Mouse (Mus musculus) midbrain, embryonic 16.5 days (tissue): ENCODE measurements around the gene Sulf2. TPM values are rescaled to one million over a fixed set of nuclear protein-coding genes. Genes with fewer than 3 reads are reported as not detected.

ENCODE experiments used
- ATAC-seq: fragments of 200-750 bp; cut with Nextera tagmentation; 2 replicates; pipeline ENCODE4 v1.8.0; 2017; ENCODE audit warnings: moderate TSS enrichment
- H3K27ac ChIP-seq: fragments of 300-500 bp; sonication (generic); 2 replicates; pipeline ENCODE4 v1.5.1; 2014; ENCODE audit warnings: mild to moderate bottlenecking, low read length, mixed read lengths
- H3K27me3 ChIP-seq: fragments of 300-500 bp; sonication (generic); 2 replicates; pipeline ENCODE4 v1.6.1; 2014; ENCODE audit warnings: low read depth, low read length, mixed read lengths; ENCODE audit not compliant: control insufficient read depth, insufficient read depth
- H3K36me3 ChIP-seq: fragments of 300-500 bp; sonication (generic); 2 replicates; pipeline ENCODE4 v1.6.1; 2014; ENCODE audit warnings: mild to moderate bottlenecking, low read length, moderate library complexity, mixed read lengths; ENCODE audit not compliant: control insufficient read depth, insufficient read depth
- H3K4me1 ChIP-seq: fragments of 300-500 bp; sonication (generic); 2 replicates; pipeline ENCODE4 v1.6.1; 2014; ENCODE audit warnings: mild to moderate bottlenecking, low read length, mixed read lengths; ENCODE audit not compliant: control insufficient read depth, insufficient read depth
- H3K4me2 ChIP-seq: fragments of 300-500 bp; sonication (generic); 2 replicates; pipeline ENCODE4 v1.6.1; 2014; ENCODE audit warnings: mild to moderate bottlenecking, low read length, mixed read lengths
- H3K4me3 ChIP-seq: fragments of 300-500 bp; sonication (generic); 2 replicates; pipeline ENCODE4 v1.5.1; 2014; ENCODE audit warnings: low read depth, mild to moderate bottlenecking, low read length, moderate library complexity, mixed read lengths
- H3K9ac ChIP-seq: fragments of 300-500 bp; sonication (generic); 2 replicates; pipeline ENCODE4 v1.6.1; 2014; ENCODE audit warnings: low read depth, low read length, mixed read lengths
- H3K9me3 ChIP-seq: fragments of 300-500 bp; sonication (generic); replicated peaks from 2 replicates; pipeline ENCODE4 v1.6.1; 2014; ENCODE audit warnings: mild to moderate bottlenecking, low read length, mixed read lengths; ENCODE audit not compliant: control insufficient read depth, poor library complexity, severe bottlenecking
- WGBS: fragments of 180-500 bp; shearing (Covaris S2); extraction: QIAGEN DNeasy Blood & Tissue Kit; methylation state at CpG from one replicate; pipeline ENCODE4 v1.1.7; 2014; 5-methylcytosine and 5-hydroxymethylcytosine counted together
- polyA plus RNA-seq: library from polyadenylated mRNA; unstranded; fragments of >200 nt; fragmentation: Nextera tagmentation; extraction: Ambion mirVana; gene quantifications from 2 replicates; pipeline ENCODE4 v1.2.1, GENCODE M21; 2015

Gene Sulf2
- polyA plus RNA-seq, 1 experiment from 2014 or later, result 88.1 TPM

DNA sequence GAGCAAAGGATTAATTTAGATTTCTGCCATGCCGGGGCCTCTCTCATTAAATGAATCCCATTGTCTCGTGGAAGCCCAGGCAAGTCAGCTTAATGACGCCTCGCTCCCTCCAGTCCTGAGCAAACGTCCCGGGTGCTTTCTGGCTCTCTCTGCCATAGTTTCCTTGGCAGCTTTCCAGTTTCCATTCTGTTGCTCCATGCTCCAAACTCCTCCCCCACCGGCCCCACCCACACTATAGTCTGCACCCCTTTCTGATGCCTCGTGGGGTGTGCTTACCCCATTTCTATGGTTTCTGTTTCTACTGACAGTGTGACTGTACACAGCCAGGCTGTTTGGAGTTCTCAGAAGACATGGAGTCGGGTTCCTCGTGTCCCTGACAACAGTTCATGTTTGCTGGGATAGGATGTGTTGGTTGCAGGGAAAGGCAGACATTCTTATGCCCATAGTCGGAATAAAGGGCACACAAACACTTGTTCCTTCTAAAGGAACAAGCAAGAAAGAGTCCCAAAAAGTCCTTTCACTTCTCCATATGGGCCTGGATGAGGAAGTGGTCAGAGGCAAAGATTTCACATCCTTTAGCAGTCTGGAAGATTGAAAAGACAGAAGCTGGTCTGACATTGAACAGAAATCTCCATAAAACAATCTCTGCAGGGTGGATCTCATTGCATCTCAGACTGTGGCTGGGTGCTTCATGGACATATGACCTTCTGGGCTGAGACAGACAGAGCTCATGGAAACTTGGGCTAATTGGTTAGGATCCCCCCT lies 25.5 kb upstream of the Sulf2 start:
- 0 out of 2 replicates have a peak, but pooled peaks have one; percentile 40 for ATAC-seq
- H3K4me1 ChIP-seq, result peaks cover 9% of the 10 kb centered on the region
- H3K36me3 ChIP-seq, result no peaks in the 10 kb centered on the region
- no peak overlapping the region for H3K4me3 ChIP-seq
- no peaks in the 10 kb centered on the region; the same call in 1 of the 2 replicates for H3K27me3 ChIP-seq
- H3K9me3 ChIP-seq, result no peaks in the 10 kb centered on the region
- H3K9ac ChIP-seq, result no peak overlapping the region
- no peak overlapping the region for H3K4me2 ChIP-seq
- H3K27ac ChIP-seq, result 0 out of 2 replicates have a peak overlapping the region, but pooled peaks have one; percentile 12
- 19% methylated on average over 11 of the region's 11 CpGs for WGBS

DNA sequence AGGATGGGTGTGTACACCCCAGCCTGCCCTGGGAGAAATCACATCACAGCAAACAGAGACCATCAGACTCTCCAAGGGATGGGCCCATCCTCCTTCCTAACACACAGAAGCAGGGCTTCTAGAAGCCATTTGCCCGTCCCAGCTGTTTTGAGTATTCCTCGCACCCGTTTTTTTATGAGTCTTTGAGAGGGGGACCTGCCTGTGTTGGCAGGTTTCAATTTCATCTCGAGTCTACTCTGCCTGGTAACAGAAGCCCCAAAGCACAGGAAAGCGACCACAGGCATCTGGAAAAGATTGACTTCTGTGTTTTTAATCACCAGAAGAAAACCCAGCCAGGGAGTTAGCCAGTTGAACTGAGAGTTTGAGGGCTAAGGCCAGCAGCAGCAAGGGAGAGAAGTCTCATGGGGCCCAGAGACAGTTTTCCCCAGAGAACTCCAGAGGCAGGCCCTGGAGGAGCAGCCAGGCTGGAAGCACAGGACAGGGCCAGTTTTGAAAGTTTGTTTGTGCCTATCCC lies 24.7 kb upstream of the Sulf2 start:
- WGBS, result 30% methylated on average over 5 of the region's 5 CpGs
- H3K27ac ChIP-seq, result peak overlapping the region; percentile 23
- H3K9ac ChIP-seq, result no peak overlapping the region
- H3K36me3 ChIP-seq, result no peaks in the 10 kb centered on the region
- no peaks in the 10 kb centered on the region; the same call in 1 of the 2 replicates for H3K27me3 ChIP-seq
- H3K9me3 ChIP-seq, result no peaks in the 10 kb centered on the region
- H3K4me2 ChIP-seq, result no peak overlapping the region
- no peak for ATAC-seq
- H3K4me3 ChIP-seq, result no peak overlapping the region
- H3K4me1 ChIP-seq, result peaks cover 12% of the 10 kb centered on the region

DNA sequence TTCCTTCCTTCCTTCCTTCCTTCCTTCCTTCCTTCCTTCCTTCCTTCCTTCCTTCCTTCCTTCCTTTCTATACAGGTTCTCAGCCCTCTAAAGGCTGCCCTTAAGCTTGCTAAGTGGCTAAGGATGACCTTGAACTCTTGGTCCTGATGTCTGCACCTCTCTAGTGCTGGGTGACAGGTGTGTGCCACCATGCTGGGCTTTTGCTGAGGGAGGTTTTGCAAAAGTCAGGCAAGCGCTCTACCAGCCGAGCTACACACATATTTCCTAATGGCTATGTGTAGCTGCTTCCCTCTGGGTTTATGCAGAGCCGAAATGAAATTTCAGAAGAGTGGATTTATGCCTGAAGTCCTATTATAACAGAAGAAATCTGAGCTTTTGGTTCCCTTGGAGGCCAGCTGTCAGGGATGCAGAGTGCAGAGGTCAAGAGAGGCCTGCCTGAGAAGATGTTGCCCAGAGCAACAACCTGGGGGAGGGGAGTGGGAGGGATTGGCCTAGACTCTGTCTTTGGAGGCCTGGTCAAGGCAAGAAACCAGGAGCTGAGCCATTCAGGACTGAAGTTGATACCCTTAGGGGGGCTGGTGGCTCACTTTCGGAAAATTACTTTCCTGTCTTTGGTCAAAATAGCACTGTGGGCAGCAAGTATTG lies 24.1 kb upstream of the Sulf2 start:
- H3K9ac ChIP-seq, result 0 out of 2 replicates have a peak overlapping the region, but pooled peaks have one; percentile 15
- no peak overlapping the region for H3K4me3 ChIP-seq
- WGBS, result 45% methylated on average over 4 of the region's 4 CpGs

DNA sequence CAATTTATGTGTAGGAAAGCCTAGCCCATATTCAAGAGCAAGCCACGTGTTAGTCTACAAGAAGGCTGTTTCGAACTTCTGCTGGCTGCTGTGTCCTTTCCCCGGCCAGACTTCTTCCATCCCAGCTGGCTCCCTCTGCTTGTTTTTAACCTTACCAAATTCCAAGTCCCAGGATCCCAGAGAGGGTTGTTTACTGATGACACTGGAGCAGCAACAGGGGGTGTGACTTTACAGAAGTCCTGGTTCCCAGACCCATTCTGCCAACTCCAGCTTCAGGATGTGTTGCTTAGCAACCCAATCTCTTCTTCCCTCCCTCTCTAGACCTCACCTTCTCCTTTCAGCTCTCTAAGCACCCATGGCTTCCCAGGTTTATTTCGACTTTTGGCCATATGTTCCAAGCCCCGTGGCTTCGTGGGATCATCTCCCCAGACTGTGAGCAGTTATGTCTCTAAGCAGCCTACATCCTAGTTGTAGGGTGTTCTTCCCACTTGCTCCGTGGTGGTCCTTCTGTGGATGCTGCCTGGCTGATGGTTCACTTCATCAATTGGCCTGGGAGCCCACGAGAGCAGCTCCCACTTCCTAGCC lies 20.2 kb upstream of the Sulf2 start:
- no peak overlapping the region for H3K4me2 ChIP-seq

More for the DNA sequence above, 24.1 kb upstream of the Sulf2 start:
- Histone ChIP-seq H3K36me3 (no peaks in the 10 kb centered on the region), H3K27me3 (no peaks in the 10 kb centered on the region; the same call in 1 of the 2 replicates), H3K27ac (peak overlapping the region; percentile 23), H3K9me3 (no peaks in the 10 kb centered on the region), H3K4me2 (no peak overlapping the region), H3K4me1 (peaks cover 12% of the 10 kb centered on the region)
- ATAC-seq, result no peak

DNA sequence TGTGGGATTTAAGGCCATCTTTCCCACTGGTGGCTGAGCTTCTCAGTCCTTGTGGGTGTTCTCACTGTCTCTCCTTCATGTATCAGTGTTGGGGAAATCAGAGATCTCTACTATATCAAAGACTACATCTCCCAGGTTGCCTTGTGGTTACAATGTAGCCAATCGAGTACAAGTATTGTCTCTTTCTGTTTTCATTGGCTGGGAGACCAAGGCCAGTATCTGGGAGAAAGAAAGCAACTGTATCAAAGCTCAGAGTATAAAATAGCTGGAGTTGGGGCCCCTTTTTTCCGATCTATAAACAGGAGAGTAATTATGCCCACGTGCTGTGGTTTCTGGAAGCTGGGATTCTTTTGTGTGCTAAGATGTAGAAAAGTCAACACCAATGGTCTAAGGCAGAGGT lies 19.7 kb upstream of the Sulf2 start:
- peaks cover 3% of the 10 kb centered on the region for H3K27me3 ChIP-seq
- H3K4me3 ChIP-seq, result no peak overlapping the region
- H3K4me2 ChIP-seq, result no peak overlapping the region
- peak overlapping the region; percentile 40; the same call in 1 of the 2 replicates for H3K27ac ChIP-seq
- no peak overlapping the region for H3K9ac ChIP-seq
- no peaks in the 10 kb centered on the region for H3K36me3 ChIP-seq
- no peaks in the 10 kb centered on the region for H3K9me3 ChIP-seq
- WGBS, result 16% methylated on average over 3 of the region's 3 CpGs
- ATAC-seq, result peak; percentile 68; the same call in 1 of the 2 replicates
- H3K4me1 ChIP-seq, result peaks cover 9% of the 10 kb centered on the region

More for the DNA sequence above, 20.2 kb upstream of the Sulf2 start:
- Histone ChIP-seq H3K9me3 (no peaks in the 10 kb centered on the region), H3K4me3 (no peak overlapping the region), H3K4me1 (peaks cover 12% of the 10 kb centered on the region), H3K9ac (no peak overlapping the region), H3K27ac (peak overlapping the region; percentile 40; the same call in 1 of the 2 replicates), H3K27me3 (peaks cover 3% of the 10 kb centered on the region), H3K36me3 (no peaks in the 10 kb centered on the region)
- ATAC-seq, result no peak
- WGBS, result 60% methylated on average over 8 of the region's 8 CpGs

DNA sequence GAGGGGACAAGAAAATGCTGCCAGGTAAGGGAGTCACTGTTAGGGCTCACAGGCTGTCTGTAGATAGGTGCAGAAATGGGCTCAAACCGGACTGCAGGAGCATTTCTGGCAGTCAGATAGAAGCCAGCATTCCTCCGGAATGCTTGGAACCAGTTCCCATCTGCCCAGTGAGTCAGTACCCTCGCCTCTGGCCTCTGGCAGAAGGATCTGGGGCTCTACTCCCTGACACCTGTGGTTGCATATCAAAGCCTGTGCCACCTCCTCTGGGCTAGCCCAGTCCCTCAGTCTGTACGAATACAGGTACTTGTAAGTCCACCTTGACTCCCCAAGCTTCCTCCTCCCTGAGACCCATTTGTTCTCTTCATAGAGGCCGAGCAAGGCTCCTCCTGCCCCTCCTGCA lies 17.7 kb upstream of the Sulf2 start:
- no peak overlapping the region for H3K4me3 ChIP-seq
- no peaks in the 10 kb centered on the region for H3K9me3 ChIP-seq
- no peak overlapping the region for H3K4me2 ChIP-seq
- WGBS, result 78% methylated on average over 5 of the region's 5 CpGs
- ATAC-seq, result no peak
- no peak overlapping the region for H3K27ac ChIP-seq
- peaks cover 3% of the 10 kb centered on the region for H3K27me3 ChIP-seq
- peaks cover 7% of the 10 kb centered on the region for H3K4me1 ChIP-seq
- H3K9ac ChIP-seq, result no peak overlapping the region
- no peaks in the 10 kb centered on the region for H3K36me3 ChIP-seq

DNA sequence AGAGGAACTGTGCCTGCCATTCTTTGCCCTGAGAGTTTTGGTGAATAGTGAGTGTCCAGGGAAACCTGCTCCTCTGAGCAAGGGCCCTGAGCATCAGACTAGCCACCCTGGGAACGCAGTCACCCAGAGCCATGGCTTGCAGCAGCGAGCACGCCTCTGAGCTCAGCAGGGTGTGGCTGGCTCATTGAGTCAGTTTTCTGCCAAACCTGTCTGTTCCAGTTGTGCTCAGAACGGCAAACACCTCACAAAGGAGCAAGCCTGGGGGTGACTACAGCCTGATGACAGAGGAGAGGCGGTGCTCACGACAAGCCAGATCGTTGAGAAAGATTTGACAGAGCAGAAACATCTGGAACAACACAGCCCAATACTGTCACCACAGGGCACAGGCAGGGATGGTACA lies 14.7 kb upstream of the Sulf2 start:
- no peaks in the 10 kb centered on the region for H3K9me3 ChIP-seq
- H3K27ac ChIP-seq, result no peak overlapping the region
- no peak overlapping the region for H3K4me3 ChIP-seq
- 46% methylated on average over 7 of the region's 7 CpGs for whole genome bisulfite sequencing
- ATAC-seq, result no peak
- H3K4me2 ChIP-seq, result no peak overlapping the region
- peaks cover 4% of the 10 kb centered on the region; the same call in 1 of the 2 replicates for H3K4me1 ChIP-seq
- peaks cover 3% of the 10 kb centered on the region for H3K27me3 ChIP-seq
- H3K36me3 ChIP-seq, result no peaks in the 10 kb centered on the region
- no peak overlapping the region for H3K9ac ChIP-seq

DNA sequence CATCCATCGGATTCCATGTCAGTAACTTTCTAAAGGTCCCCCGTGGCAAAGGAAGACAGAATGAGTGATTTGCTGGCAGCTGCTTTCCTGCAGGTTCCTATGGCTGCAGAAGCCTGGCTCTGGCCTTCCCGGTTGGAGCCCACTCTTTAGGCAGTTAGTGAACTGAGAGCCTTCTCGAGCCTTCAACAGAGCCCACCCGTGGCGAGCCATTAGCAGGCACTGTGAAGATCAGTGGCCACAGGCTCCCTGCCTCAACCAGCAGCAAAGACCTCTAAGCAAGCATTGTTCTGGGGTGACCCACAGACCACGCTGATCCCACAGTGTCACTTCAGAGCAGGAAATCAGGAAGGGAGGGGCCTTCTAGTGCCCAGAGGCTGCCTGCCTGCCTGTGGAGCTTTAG lies 13.4 kb upstream of the Sulf2 start:
- H3K36me3 ChIP-seq, result no peaks in the 10 kb centered on the region
- 0 out of 2 replicates have a peak, but pooled peaks have one; percentile 32 for ATAC-seq

More for the DNA sequence above, 13.4 kb upstream of the Sulf2 start:
- H3K9ac ChIP-seq, result no peak overlapping the region
- peaks cover 3% of the 10 kb centered on the region for H3K27me3 ChIP-seq
- peaks cover 4% of the 10 kb centered on the region; the same call in 1 of the 2 replicates for H3K4me1 ChIP-seq
- H3K4me2 ChIP-seq, result no peak overlapping the region
- H3K9me3 ChIP-seq, result no peaks in the 10 kb centered on the region
- no peak overlapping the region for H3K4me3 ChIP-seq
- 14% methylated on average over 7 of the region's 7 CpGs for WGBS
- no peak overlapping the region for H3K27ac ChIP-seq
